Mouse (Mus musculus) cortical plate, adult 2 months (tissue): Measurements from ENCODE around the gene Diaph3.

Source experiments
- CTCF ChIP-seq: fragments of 200-500 bp; IDR thresholded peaks from 2 replicates; pipeline ENCODE4 v1.5.1; 2011; ENCODE audit warnings: mild to moderate bottlenecking, control low read depth, low read length; ENCODE audit not compliant: insufficient read depth; ENCODE audit errors: extremely low read depth
- POLR2A ChIP-seq: fragments of 200-500 bp; IDR thresholded peaks from 2 replicates; pipeline ENCODE4 v1.6.1; 2011; ENCODE audit warnings: mild to moderate bottlenecking, low read length, control low read depth; ENCODE audit not compliant: insufficient read depth; ENCODE audit errors: extremely low read depth

DNA sequence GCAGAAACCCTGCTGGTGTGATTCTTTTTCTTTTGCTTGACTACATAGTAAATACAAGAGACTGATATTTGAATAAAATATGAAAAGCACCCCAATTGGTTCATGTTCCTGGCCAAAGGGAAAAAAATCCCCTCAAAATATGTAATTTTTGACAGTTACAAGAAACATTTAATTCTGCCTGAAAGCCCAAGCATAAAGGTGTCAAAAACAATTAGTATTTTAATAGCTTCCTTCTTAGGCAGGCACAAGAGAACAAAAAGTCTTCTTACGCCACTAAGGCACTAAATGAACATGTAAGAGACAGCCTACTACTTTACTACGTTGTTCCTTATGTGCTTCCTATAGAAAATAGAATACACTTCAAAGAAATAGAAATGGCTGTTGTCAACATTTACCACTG, 376.7 kb downstream of the Diaph3 start:
- TF ChIP-seq CTCF (no peak), POLR2A (no peak)
